Mouse (Mus musculus) brain, embryonic 14.5 days (tissue): ENCODE results near the gene Lpo.
A peak's percentile ranks its signal among the peaks of the same experiment; 100 is the strongest.

Experiments used
- CTCF ChIP-seq: fragments of 200-500 bp; IDR thresholded peaks from 2 replicates; pipeline ENCODE4 v1.5.1; 2012; ENCODE audit warnings: inconsistent platforms, mild to moderate bottlenecking, moderate library complexity, borderline replicate concordance; ENCODE audit not compliant: insufficient read depth, insufficient read length; ENCODE audit errors: extremely low read depth
- POLR2A ChIP-seq: fragments of 200-500 bp; IDR thresholded peaks from 2 replicates; pipeline ENCODE4 v1.6.1; 2012; ENCODE audit warnings: mild to moderate bottlenecking, inconsistent platforms, borderline replicate concordance; ENCODE audit not compliant: poor library complexity, insufficient read depth, insufficient read length, severe bottlenecking; ENCODE audit errors: extremely low read depth

- TF ChIP-seq POLR2A (peak; percentile 74; the same call in 1 of the 2 replicates), CTCF (no peak)
These were observed 24.9 kb upstream of the Lpo start, which contains the start of gene Mks1 for GRCm38 (mm10) chr11:87852690-87853596.
